Mouse (Mus musculus) MEL (cell line): ENCODE measurements around the gene Dmrta2.

Source experiments
- CTCF ChIP-seq, 3 experiments: IDR thresholded peaks in 2 of 3; conservative IDR thresholded peaks in 1 of 3; 2 replicates each; pipeline ENCODE4 v1.5.1; 2011 to 2012; ENCODE audit warnings: low read length in 3 of 3, low read depth in 2 of 3, mild to moderate bottlenecking in 2 of 3, improper control_type of control experiment in 1 of 3, inconsistent platforms in 1 of 3, mixed read lengths in 1 of 3, moderate library complexity in 1 of 3; ENCODE audit not compliant: control insufficient read depth in 1 of 3, insufficient read depth in 1 of 3, poor library complexity in 1 of 3, severe bottlenecking in 1 of 3
- POLR2A ChIP-seq, 2 experiments: IDR thresholded peaks; 2 replicates each; pipeline ENCODE4 v1.6.1; 2011 to 2012; ENCODE audit warnings: low read length in 2 of 2, mild to moderate bottlenecking in 2 of 2, control low read depth in 1 of 2, improper control_type of control experiment in 1 of 2, low read depth in 1 of 2, moderate library complexity in 1 of 2; ENCODE audit not compliant: control insufficient read depth in 1 of 2, insufficient read depth in 1 of 2, poor library complexity in 1 of 2

DNA sequence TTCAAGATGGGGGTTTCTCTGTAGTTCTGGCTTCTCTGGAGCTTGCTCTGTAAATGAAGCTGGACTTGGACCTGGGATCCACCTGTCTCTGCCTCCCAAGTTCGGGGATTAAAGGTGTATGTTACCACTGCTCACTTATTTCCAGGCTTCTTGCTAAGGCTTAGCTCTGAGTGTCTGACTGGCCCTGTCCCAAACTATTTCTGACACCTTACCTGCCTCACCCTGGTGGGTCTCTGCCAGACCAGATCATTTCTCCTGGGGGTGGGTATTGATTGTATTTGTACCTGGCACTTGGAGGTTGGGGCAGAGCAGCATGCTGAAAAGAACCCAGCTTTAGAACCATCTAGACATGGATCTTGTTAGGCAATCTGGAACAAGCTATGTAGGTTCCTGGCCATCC, 51.6 kb downstream of the Dmrta2 start:
- TF ChIP-seq POLR2A (IDR thresholded peaks at IDR 0.05; ENCODE audit: control insufficient read depth in 1 of 2, insufficient read depth in 1 of 2, low read depth in 1 of 2, low read length in 2 of 2, poor library complexity in 1 of 2) (no peak), CTCF (IDR thresholded peaks at IDR 0.05 in 2 of 3, conservative IDR thresholded peaks at IDR 0.05 in 1 of 3; ENCODE audit: control insufficient read depth in 1 of 3, insufficient read depth in 1 of 3, low read depth in 2 of 3, low read length in 3 of 3, poor library complexity in 1 of 3, severe bottlenecking in 1 of 3) (no peak)
